Mouse (Mus musculus): ENCODE results near the gene Clec10a.

Clec10a gene

GRCm38 (mm10) chr11:70218741-70219470, 62.9 kb downstream of the Clec10a start:
- no peak for DNase-seq

GRCm38 (mm10) chr11:70219873-70220272, 63.9 kb downstream of the Clec10a start:
- DNase-seq: no peak

- no peak for DNase-seq
Measured at GRCm38 (mm10) chr11:70220323-70220722, 64.3 kb downstream of the Clec10a start.

All from lung, postnatal 36 days (tissue).